Mouse (Mus musculus): ENCODE results near the gene Pknox2. TPM values are rescaled to one million over a fixed set of nuclear protein-coding genes. Genes with fewer than 3 reads are reported as not detected.

The Pknox2 gene
- polyA plus RNA-seq, 1 experiment from 2014 or later: 11.4 TPM

DNA sequence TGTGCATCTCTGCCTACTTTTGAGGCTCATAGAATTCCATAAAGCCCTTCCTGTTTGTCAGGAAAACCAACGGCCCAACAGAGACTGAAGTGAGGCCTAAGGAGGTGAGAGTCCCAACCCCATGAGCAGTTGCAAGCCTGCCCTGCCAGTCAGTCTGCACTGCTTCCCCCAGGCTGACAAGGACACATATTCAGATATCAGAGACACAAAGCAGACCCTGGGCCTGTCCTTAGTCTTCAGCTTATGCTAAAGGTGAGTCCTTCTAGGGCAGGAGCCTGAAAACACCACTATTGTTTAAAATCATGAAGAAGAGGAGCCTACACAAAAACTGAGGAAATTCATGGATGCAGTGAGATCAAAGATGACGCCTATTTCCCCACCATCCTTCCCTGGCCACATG, 13.5 kb upstream of the Pknox2 start:
- no peak overlapping the region for H3K4me2 ChIP-seq
- no peak overlapping the region for H3K4me3 ChIP-seq
- 66% methylated on average over 2 of the region's 2 CpGs for WGBS
- H3K9me3 ChIP-seq: no peaks in the 10 kb centered on the region
- ATAC-seq (ENCODE audit: borderline replicate concordance, extremely low read depth, low FRiP score, low TSS enrichment): no peak
- no peaks in the 10 kb centered on the region for H3K27me3 ChIP-seq
- H3K36me3 ChIP-seq: no peaks in the 10 kb centered on the region
- no peak overlapping the region for H3K27ac ChIP-seq
- H3K9ac ChIP-seq: no peak overlapping the region
- no peaks in the 10 kb centered on the region for H3K4me1 ChIP-seq

DNA sequence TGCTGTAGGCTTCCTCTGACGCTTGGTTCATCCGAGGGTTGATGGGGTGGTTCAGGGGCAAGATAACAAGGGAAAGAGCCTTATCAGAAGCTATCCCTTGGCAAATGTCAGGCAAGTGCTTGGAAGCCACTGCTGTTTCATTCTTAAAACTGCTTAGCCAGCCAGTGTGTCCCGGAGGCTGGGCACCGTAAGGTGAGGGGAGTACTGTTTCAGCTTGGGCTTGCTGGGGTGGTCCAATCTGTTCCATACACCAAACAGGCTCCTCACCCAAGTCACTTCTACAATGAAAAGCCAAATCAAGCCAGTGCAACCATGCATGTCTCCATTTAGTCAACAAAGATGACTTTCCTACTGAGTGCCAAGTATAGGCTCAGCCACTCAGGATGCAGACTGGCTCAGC, 679 bp upstream of the Pknox2 start:
- no peaks in the 10 kb centered on the region for H3K9me3 ChIP-seq
- H3K27me3 ChIP-seq: peaks cover 25% of the 10 kb centered on the region
- no peak for ATAC-seq (ENCODE audit: borderline replicate concordance, extremely low read depth, low FRiP score, low TSS enrichment)
- H3K36me3 ChIP-seq: no peaks in the 10 kb centered on the region
- no peak overlapping the region for H3K27ac ChIP-seq
- H3K9ac ChIP-seq: no peak overlapping the region
- WGBS: 58% methylated on average over 4 of the region's 4 CpGs
- no peak overlapping the region for H3K4me2 ChIP-seq
- H3K4me3 ChIP-seq: no peak overlapping the region
- peaks cover 21% of the 10 kb centered on the region for H3K4me1 ChIP-seq

DNA sequence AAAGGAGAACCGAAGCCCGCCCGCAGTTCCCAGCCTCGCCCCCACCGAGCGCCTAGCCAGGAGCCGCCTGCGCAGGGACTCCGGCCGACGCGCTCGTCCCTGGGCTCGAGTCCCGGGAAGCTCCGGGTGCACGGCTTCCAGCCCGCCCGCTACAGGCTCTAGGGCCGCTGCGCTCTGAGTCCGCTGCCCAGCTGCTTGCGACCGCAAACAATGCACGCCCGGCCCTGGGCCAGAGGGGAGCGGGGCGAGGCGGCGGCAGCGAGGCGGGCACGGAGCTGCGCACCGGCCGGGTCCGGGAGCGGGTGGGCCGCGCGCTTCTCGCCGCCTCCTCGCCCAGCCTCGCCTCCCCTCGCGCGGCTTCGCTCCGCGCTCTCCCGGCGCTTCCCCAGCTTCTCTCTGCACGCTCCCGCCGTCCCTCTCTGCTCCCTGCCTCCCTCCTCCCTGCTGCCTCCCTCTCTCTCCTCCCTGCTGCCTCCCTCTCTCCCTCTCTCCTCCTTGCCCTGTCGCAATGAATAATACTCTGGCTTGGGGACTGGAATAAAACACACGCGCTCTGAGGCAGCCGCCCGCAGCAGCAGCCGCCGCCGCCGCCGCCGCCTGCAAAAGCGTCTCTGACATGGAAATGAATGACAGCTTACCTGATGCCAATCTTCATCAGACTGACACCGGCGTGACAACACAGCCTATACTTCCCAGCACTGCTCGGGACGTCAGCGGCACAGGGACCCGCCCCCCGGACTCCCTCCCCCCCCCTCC, 426 bp downstream of the Pknox2 start:
- H3K9me3 ChIP-seq: no peaks in the 10 kb centered on the region

DNA sequence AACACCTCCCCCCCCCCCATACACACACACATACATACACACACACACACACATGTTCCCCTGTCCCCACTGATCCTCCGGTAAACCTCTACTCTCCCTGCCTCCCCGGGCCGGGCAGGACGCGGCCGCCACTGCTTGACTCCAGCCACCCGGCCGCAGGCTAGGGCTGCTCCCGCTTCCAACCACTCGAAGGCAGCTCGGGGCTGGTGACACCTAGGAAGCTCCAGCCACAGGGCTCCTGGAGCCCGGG, 929 bp downstream of the Pknox2 start:
- H3K27me3 ChIP-seq: peaks cover 25% of the 10 kb centered on the region
- peak overlapping the region; percentile 76 for H3K4me3 ChIP-seq
- peak overlapping the region; percentile 96 for H3K4me2 ChIP-seq
- peaks cover 32% of the 10 kb centered on the region for H3K4me1 ChIP-seq
- under 1% methylated on average over 12 of the region's 12 CpGs for WGBS
- ATAC-seq (ENCODE audit: borderline replicate concordance, extremely low read depth, low FRiP score, low TSS enrichment): peak; percentile 49
- no peaks in the 10 kb centered on the region for H3K36me3 ChIP-seq
- peak overlapping the region; percentile 94 for H3K9ac ChIP-seq
- H3K9me3 ChIP-seq: no peaks in the 10 kb centered on the region
- peak overlapping the region; percentile 97 for H3K27ac ChIP-seq

More for the DNA sequence above, 426 bp downstream of the Pknox2 start:
- Histone ChIP-seq H3K36me3 (no peaks in the 10 kb centered on the region), H3K9ac (peak overlapping the region; percentile 94), H3K4me2 (peak overlapping the region; percentile 96), H3K4me1 (peaks cover 27% of the 10 kb centered on the region), H3K4me3 (peak overlapping the region; percentile 76), H3K27me3 (peaks cover 25% of the 10 kb centered on the region), H3K27ac (peak overlapping the region; percentile 97)
- ATAC-seq (ENCODE audit: borderline replicate concordance, extremely low read depth, low FRiP score, low TSS enrichment): peak; percentile 87
- under 1% methylated on average over 72 of the region's 75 CpGs for WGBS

DNA sequence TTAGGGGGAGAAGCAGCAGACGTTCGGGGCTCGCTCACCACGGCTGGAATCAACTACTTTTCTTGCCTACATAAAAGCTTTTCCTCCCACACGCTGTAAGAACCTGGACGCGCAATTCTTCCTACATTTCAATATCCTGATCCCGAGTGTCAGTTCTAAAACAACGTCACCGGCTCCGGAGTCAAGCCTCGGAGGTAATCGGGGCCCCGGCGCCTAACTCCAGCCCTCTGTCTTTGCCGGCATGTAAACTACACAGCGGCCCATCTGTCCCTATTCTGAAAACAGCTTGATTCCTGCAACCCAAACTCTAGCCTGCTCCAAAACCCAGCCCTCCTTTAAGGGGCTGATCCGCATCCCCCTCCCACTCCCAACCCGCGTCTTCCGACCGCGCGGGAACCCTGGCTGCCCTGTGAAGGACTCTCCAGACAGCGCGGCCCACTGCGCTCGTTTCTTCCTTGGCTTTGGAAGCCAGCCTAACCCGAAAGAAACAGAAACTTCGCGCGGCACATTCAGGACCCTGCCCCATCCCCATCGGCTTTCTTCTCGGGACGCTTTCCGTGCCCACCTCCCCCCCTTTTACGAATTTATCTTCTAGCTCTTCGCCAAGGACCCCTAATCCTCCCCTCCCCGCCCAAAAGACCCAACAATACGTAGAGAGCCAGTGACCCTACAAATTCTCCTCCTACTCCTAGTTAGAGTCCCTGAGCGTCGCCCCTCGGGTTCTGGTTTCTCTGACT, 1.4 kb downstream of the Pknox2 start:
- WGBS: 1% methylated on average over 43 of the region's 43 CpGs
- Histone ChIP-seq H3K9ac (peak overlapping the region; percentile 94), H3K27ac (peak overlapping the region; percentile 97), H3K4me1 (peaks cover 35% of the 10 kb centered on the region), H3K27me3 (peaks cover 25% of the 10 kb centered on the region), H3K9me3 (no peaks in the 10 kb centered on the region), H3K4me2 (peak overlapping the region; percentile 96), H3K4me3 (peak overlapping the region; percentile 76), H3K36me3 (no peaks in the 10 kb centered on the region)
- ATAC-seq (ENCODE audit: borderline replicate concordance, extremely low read depth, low FRiP score, low TSS enrichment): peak; percentile 32; the same call in 1 of the 2 replicates

DNA sequence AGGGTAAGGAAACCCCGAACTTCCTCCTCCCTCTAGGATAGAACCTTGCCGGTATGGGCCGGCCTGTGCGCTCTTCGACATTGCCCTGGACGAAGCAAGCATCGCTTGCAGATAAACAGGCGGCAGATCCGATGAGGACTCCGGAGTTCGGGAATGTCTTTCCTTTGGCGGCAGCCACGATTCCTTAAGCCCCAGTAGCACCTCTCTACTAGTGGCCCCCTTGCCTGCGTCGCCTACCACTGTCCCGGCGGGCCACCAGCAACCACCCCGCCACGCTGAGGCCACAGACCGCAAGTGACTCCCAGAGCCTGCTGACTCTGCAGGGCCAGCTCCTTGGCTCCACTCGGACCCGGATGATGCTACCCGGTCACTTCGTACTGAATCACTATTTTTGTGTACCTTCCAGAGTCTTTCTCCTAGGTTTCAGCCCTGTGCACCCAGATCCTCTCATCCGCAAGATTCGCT, 2.0 kb downstream of the Pknox2 start:
- WGBS: 3% methylated on average over 26 of the region's 26 CpGs
- Histone ChIP-seq H3K4me3 (peak overlapping the region; percentile 76), H3K4me1 (peaks cover 41% of the 10 kb centered on the region), H3K9me3 (no peaks in the 10 kb centered on the region), H3K4me2 (peak overlapping the region; percentile 96), H3K27ac (peak overlapping the region; percentile 97), H3K9ac (peak overlapping the region; percentile 94), H3K27me3 (peaks cover 25% of the 10 kb centered on the region), H3K36me3 (no peaks in the 10 kb centered on the region)
- no peak for ATAC-seq (ENCODE audit: borderline replicate concordance, extremely low read depth, low FRiP score, low TSS enrichment)

DNA sequence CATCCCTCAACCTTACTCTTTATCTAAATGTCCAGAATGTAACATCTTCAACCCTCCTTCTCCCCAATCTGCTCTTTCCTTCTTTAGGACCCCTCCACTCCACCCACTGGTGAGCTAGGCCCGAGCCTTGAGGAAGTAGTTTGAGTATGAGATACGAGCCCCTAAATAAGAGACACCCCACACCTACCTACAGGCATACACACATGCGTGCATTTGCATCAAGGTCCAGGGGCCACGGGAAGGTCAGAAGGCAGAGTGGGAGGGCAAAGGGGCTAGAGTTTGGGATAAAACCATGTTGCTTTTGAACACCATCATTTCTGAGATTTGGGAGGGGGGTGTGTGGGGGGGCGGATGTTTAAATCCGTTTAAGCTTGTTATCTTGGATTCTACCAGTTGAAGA, 2.5 kb downstream of the Pknox2 start:
- Histone ChIP-seq H3K27me3 (peaks cover 25% of the 10 kb centered on the region), H3K27ac (no peak overlapping the region), H3K4me3 (peak overlapping the region; percentile 76), H3K9me3 (no peaks in the 10 kb centered on the region), H3K4me2 (peak overlapping the region; percentile 96), H3K4me1 (peaks cover 44% of the 10 kb centered on the region), H3K9ac (peak overlapping the region; percentile 94), H3K36me3 (no peaks in the 10 kb centered on the region)
- WGBS: 16% methylated on average over 6 of the region's 6 CpGs
- no peak for ATAC-seq (ENCODE audit: borderline replicate concordance, extremely low read depth, low FRiP score, low TSS enrichment)

DNA sequence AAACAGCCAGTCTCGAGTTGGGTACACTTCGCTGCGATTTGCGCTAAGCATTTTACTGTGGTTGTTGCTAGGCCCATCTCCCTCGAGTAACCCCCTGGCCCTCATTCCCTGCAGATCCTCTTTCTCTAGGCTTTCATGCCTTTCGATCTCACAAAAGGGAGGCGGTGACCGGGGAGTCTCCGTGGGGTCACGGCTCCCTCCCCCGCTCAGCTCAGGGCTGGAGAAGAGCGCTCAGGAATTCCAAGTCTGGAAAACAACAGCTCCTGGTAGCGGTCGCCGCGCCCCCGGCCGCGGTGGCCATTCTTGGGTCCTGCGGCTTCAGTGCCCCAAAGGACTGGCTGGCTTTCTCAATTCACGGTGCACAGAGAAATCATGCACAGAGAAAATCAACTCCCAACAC, 3.0 kb downstream of the Pknox2 start:
- Histone ChIP-seq H3K36me3 (no peaks in the 10 kb centered on the region), H3K27me3 (peaks cover 25% of the 10 kb centered on the region), H3K4me2 (peak overlapping the region; percentile 96), H3K4me3 (peak overlapping the region; percentile 76), H3K27ac (peak overlapping the region; percentile 13; the same call in 1 of the 2 replicates), H3K4me1 (peaks cover 47% of the 10 kb centered on the region), H3K9me3 (no peaks in the 10 kb centered on the region), H3K9ac (peak overlapping the region; percentile 1)
- ATAC-seq (ENCODE audit: borderline replicate concordance, extremely low read depth, low FRiP score, low TSS enrichment): no peak
- 6% methylated on average over 21 of the region's 21 CpGs for WGBS

DNA sequence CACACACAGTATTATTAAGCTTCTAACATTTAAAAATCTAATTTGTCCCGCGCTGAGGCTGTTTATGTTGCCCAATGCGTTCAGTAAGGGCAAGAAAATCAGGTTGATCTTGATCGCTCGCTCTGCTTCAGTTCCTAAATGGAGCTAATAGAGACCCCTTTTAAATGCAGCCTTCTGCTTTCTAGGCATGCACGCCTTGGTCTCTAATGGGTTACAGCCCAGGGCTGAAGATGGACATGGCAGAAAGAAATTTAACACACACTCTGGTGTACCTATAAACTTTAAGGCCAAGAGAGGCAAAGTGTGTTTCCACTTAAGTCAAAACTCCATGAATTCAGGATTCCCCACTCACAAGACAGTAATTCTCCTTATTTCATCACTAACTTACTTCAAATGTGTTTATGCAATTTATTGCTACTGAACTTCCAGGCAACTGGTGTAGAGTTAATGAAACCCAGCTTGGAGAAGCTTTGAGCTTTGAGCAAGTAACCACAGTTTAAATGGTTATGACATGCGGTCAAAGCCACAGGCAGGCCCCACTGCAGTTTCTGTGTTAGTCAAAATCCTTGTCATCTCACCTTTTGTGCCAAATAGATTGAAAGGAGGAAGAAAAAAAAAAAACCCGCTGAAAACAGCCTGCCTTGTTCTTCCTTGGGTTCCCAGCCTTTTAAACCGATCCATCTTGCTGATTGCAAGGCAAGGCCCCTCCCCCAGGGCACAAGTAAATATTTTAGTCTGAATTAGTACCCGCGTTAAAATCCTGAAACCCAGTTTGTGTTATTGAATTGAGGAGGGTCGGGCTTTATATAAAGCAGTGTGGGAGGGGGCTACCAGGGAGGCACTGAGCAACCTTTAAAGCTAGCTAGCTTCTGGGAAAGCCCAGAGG, 3.9 kb downstream of the Pknox2 start:
- no peaks in the 10 kb centered on the region for H3K36me3 ChIP-seq
- H3K4me1 ChIP-seq: peaks cover 47% of the 10 kb centered on the region
- H3K27ac ChIP-seq: no peak overlapping the region
- peaks cover 23% of the 10 kb centered on the region for H3K27me3 ChIP-seq
- 56% methylated on average over 12 of the region's 12 CpGs for WGBS
- H3K9me3 ChIP-seq: no peaks in the 10 kb centered on the region
- 0 out of 2 replicates have a peak overlapping the region, but pooled peaks have one; percentile 76 for H3K4me3 ChIP-seq
- H3K9ac ChIP-seq: no peak overlapping the region
- ATAC-seq (ENCODE audit: borderline replicate concordance, extremely low read depth, low FRiP score, low TSS enrichment): no peak
- H3K4me2 ChIP-seq: peak overlapping the region; percentile 96

DNA sequence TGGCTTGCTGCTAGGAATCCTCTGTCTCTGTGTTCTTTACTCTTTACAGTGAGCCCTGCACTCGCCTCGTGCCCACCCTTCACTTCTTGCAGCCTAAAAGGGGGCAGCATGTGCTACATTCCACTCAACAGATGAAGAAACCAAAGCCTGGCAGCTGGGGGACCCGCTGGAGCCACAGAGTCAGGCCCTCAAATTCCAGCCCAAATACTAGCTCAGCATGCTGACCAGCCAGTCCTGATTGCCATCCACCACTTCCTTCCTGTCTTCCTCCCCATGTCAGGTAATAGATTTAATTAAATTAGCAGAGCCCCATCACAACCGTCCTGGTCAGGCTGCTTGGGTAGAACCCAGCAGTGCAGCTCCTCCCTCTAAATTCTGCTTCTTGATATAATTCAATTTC, 5.1 kb downstream of the Pknox2 start:
- no peak for ATAC-seq (ENCODE audit: borderline replicate concordance, extremely low read depth, low FRiP score, low TSS enrichment)
- H3K27me3 ChIP-seq: peaks cover 20% of the 10 kb centered on the region
- H3K4me2 ChIP-seq: no peak overlapping the region
- 48% methylated on average over 4 of the region's 4 CpGs for WGBS
- no peaks in the 10 kb centered on the region for H3K9me3 ChIP-seq
- peaks cover 47% of the 10 kb centered on the region for H3K4me1 ChIP-seq
- H3K27ac ChIP-seq: no peak overlapping the region
- H3K4me3 ChIP-seq: no peak overlapping the region
- no peak overlapping the region for H3K9ac ChIP-seq
- no peaks in the 10 kb centered on the region for H3K36me3 ChIP-seq

DNA sequence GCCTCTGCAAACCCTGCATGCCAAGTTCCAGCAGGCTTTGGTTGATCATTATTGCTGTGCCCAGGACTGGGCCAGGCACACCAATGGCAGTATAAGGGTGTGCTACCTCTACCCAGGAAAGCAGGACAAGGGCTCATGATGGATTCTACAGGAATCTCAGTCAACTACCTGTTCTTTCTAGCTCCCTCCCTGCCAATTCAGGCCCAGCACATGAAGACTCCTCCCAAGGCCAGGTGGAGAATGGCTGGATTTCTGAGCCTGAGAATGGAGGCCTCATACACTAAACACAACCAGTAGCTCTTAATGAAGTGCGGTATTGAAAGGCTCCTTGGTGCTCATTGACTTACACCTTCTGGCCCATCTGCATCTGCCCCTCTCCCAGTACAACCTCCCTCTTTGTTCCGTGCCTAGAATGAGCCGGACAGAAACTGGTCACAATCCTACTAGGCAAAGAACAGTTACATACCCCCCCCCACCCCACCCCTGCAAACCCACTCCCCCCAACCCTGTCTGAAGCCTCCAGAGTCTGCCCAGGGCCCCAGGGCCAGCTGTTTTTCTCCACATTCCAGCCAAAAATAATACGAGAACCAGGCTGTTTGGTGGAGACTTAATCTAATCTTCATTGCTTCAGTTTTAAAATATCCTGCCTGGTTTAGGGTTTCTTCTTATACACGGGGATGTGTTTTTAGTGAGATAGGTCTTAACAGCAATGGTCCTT, 6.6 kb downstream of the Pknox2 start:
- Histone ChIP-seq H3K27ac (no peak overlapping the region), H3K4me2 (no peak overlapping the region), H3K9ac (no peak overlapping the region), H3K4me1 (peaks cover 47% of the 10 kb centered on the region), H3K4me3 (no peak overlapping the region), H3K9me3 (no peaks in the 10 kb centered on the region), H3K36me3 (no peaks in the 10 kb centered on the region), H3K27me3 (peaks cover 20% of the 10 kb centered on the region)
- no peak for ATAC-seq (ENCODE audit: borderline replicate concordance, extremely low read depth, low FRiP score, low TSS enrichment)
- WGBS: 48% methylated on average over 5 of the region's 5 CpGs
